Mouse (Mus musculus) mature B cell (primary cell): ENCODE measurements around the gene Grb7.

Experiments used
- in situ Hi-C: fragments of 300-500 bp; cut with MboI; formaldehyde crosslinking; loops from 2 replicates; pipeline ENCODE4 v1.14.3; 2019

The Grb7 gene

GRCm38 (mm10) chr11:98445679-98446078, 515 bp upstream of the Grb7 start:
- in situ Hi-C loops = no loop called here

- in situ Hi-C loops = no loop called here
Measured at GRCm38 (mm10) chr11:98446562-98447474, 624 bp downstream of the Grb7 start.

- in situ Hi-C loops = no loop called here
Measured at GRCm38 (mm10) chr11:98447475-98447834, 1.3 kb downstream of the Grb7 start.

GRCm38 (mm10) chr11:98448191-98448790, 2.1 kb downstream of the Grb7 start:
- in situ Hi-C loops = no loop called here

GRCm38 (mm10) chr11:98449419-98449818, 3.2 kb downstream of the Grb7 start:
- in situ Hi-C loops = no loop called here

GRCm38 (mm10) chr11:98449921-98450771, 4.0 kb downstream of the Grb7 start:
- in situ Hi-C loops = no loop called here

- in situ Hi-C loops = no loop called here
Measured at GRCm38 (mm10) chr11:98455484-98455883, 9.3 kb downstream of the Grb7 start.

- in situ Hi-C loops = no loop called here
Measured at GRCm38 (mm10) chr11:98456545-98456944, 10.4 kb downstream of the Grb7 start.

GRCm38 (mm10) chr11:98456945-98457344, 10.8 kb downstream of the Grb7 start:
- in situ Hi-C loops = no loop called here

- in situ Hi-C loops = no loop called here
Measured at GRCm38 (mm10) chr11:98457367-98458120, 11.3 kb downstream of the Grb7 start.

GRCm38 (mm10) chr11:98458121-98458990, 12.2 kb downstream of the Grb7 start:
- in situ Hi-C loops = no loop called here

GRCm38 (mm10) chr11:98459071-98459741, 13.0 kb downstream of the Grb7 start:
- in situ Hi-C loops = no loop called here

- in situ Hi-C loops = loop anchor here (5.0 kb wide), 1 partner anchor 87 kb away; the partner anchor contains the start of gene Ikzf3
Measured at GRCm38 (mm10) chr11:98459860-98460259, 13.7 kb downstream of the Grb7 start.

- in situ Hi-C loops = loop anchor here (5.0 kb wide), 1 partner anchor 86 kb away; the partner anchor contains the start of gene Ikzf3
Measured at GRCm38 (mm10) chr11:98461109-98461720, 15.0 kb downstream of the Grb7 start.

GRCm38 (mm10) chr11:98462255-98462654, 16.1 kb downstream of the Grb7 start:
- in situ Hi-C loops = loop anchor here (5.0 kb wide), 1 partner anchor 85 kb away; the partner anchor contains the start of gene Ikzf3

GRCm38 (mm10) chr11:98463911-98464310, 17.7 kb downstream of the Grb7 start:
- in situ Hi-C loops = loop anchor here (5.0 kb wide), 1 partner anchor 83 kb away; the partner anchor contains the start of gene Ikzf3

GRCm38 (mm10) chr11:98464516-98464915, 18.3 kb downstream of the Grb7 start:
- in situ Hi-C loops = loop anchor here (5.0 kb wide), 1 partner anchor 83 kb away; the partner anchor contains the start of gene Ikzf3

GRCm38 (mm10) chr11:98469761-98470714, 23.8 kb downstream of the Grb7 start:
- in situ Hi-C loops = no loop called here
